Mouse (Mus musculus) embryonic fibroblast, embryonic 13.5 days (primary cell): ENCODE results near the gene Phkb. TPM values are rescaled to one million over a fixed set of nuclear protein-coding genes. Genes with fewer than 3 reads are reported as not detected.
A peak's percentile ranks its signal among the peaks of the same experiment; 100 is the strongest.

Experiments used
- H3K27ac ChIP-seq: 2 replicates; pipeline ENCODE4 v1.5.1; 2012; ENCODE audit warnings: low read length, control low read depth, inconsistent platforms; ENCODE audit not compliant: insufficient read depth
- H3K4me1 ChIP-seq: 2 replicates; pipeline ENCODE4 v1.6.1; 2011; ENCODE audit warnings: low read length; ENCODE audit not compliant: control insufficient read depth, insufficient read depth
- H3K4me3 ChIP-seq: 2 replicates; pipeline ENCODE4 v1.5.1; 2011; ENCODE audit warnings: mild to moderate bottlenecking, control low read depth, low read length; ENCODE audit not compliant: insufficient read depth
- CTCF ChIP-seq: IDR thresholded peaks from 2 replicates; pipeline ENCODE4 v1.5.1; 2011; ENCODE audit warnings: mild to moderate bottlenecking, control low read depth, low read length, moderate library complexity, borderline replicate concordance; ENCODE audit not compliant: insufficient read depth
- POLR2A ChIP-seq: IDR thresholded peaks from 2 replicates; pipeline ENCODE4 v1.6.1; 2011; ENCODE audit warnings: low read depth, mild to moderate bottlenecking, control low read depth, low read length, moderate library complexity
- polyA plus RNA-seq: library from polyadenylated mRNA; stranded (reverse); fragments of >200 nt; gene quantifications from 2 replicates; pipeline ENCODE4 v1.2.4, GENCODE M21; 2011; ENCODE audit warnings: low read depth; ENCODE audit not compliant: missing spikeins, insufficient read length

Gene Phkb
- polyA plus RNA-seq, 1 experiment: 45.6 TPM

DNA sequence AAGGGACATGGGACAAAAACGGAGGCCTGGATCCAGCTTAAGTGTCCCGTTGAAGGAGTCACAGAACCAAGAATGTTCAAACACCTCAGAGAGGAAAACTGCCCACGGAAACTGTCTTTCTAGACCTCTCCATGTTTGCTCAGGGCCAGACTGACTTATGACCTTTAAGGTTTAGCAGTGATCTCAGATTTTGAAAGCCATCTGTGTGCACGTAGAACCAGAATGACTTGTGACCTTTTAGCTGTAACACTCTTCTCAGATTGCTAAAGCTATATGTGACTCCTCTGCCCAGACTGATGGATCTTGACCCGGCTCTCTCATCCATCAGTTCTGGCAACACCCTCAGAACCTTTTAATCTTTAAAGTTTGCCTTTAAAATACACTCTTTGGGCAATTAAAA is 19.9 kb downstream of the Phkb start:
- no peak overlapping the region for H3K4me3 ChIP-seq
- no peak overlapping the region for H3K27ac ChIP-seq
- peaks cover 3% of the 10 kb centered on the region; the same call in 1 of the 2 replicates for H3K4me1 ChIP-seq
- TF ChIP-seq POLR2A: no peak
- no peak for TF ChIP-seq CTCF

GRCm38 (mm10) chr8:85862381-85862780 is 21.6 kb downstream of the Phkb start:
- Histone ChIP-seq H3K27ac (peak overlapping the region; percentile 26; the same call in 1 of the 2 replicates), H3K4me1 (peaks cover 3% of the 10 kb centered on the region; the same call in 1 of the 2 replicates)
- TF ChIP-seq POLR2A: no peak
- TF ChIP-seq CTCF: no peak

GRCm38 (mm10) chr8:85871660-85872059 is 30.9 kb downstream of the Phkb start:
- Histone ChIP-seq H3K27ac (peak overlapping the region; percentile 85), H3K4me3 (no peak overlapping the region), H3K4me1 (peaks cover 4% of the 10 kb centered on the region; the same call in 1 of the 2 replicates)
- TF ChIP-seq POLR2A (no peak), CTCF (no peak)

More at GRCm38 (mm10) chr8:85862381-85862780, 21.6 kb downstream of the Phkb start:
- no peak overlapping the region for H3K4me3 ChIP-seq

DNA sequence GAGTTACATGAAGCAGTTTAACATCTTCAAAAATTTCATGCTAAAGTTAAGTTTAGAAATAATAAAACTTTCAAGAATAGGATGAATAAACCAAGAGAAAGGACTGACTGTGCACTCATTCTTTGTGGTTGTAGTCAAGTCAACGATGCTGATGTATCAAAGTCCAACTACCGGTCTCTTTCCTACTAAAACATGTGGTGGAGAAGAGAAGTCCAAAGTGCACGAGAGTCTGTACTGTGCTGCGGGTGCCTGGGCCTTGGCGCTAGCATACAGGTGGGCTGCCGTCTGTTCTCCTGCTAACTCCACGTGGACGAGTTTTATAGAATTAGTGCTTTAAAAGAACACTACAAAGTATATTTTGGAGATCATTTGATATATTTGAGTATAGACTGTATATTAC is 37.2 kb downstream of the Phkb start:
- TF ChIP-seq POLR2A: no peak
- TF ChIP-seq CTCF: no peak
- no peaks in the 10 kb centered on the region for H3K4me1 ChIP-seq
- H3K4me3 ChIP-seq: no peak overlapping the region
- no peak overlapping the region for H3K27ac ChIP-seq

DNA sequence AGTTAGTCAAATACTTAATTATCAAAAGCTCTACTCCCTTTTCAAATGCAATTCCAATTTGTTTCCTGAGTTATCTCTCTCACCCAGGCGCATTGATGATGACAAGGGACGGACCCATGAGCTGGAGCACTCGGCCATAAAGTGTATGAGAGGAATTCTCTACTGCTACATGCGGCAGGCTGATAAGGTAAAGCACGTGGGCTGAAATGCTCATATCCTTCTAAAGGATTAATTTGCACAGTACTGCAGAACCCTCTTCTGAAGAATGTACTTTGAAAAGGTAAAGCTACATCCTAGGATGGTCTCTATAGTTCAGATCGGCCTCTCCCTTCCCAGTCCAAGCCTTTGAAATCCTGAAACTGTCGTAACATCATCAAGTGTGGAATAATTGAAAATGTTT is 38.9 kb downstream of the Phkb start:
- TF ChIP-seq POLR2A (no peak), CTCF (no peak)
- Histone ChIP-seq H3K27ac (no peak overlapping the region), H3K4me1 (no peaks in the 10 kb centered on the region), H3K4me3 (no peak overlapping the region)

GRCm38 (mm10) chr8:85884811-85885210 is 44.1 kb downstream of the Phkb start:
- no peak for TF ChIP-seq CTCF
- no peak for TF ChIP-seq POLR2A
- no peaks in the 10 kb centered on the region for H3K4me1 ChIP-seq
- no peak overlapping the region for H3K27ac ChIP-seq
- no peak overlapping the region for H3K4me3 ChIP-seq

DNA sequence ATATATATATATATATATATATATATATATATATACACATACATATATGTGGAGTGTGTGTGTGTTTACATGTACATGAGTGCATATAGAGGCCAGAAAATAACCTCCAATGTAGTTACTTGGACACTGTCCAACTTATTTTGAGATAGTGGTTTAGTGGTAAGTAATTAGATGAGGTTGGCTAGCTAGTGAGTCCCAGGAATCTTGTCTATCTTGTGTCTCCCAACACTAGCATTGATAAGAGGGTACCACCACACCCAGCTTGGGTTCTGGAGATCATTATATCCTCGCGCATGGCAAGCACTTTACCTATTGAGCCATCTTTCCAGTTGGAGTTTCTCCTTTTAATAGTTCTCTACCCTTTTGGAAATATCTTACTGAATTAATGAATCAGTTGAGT is 56.9 kb downstream of the Phkb start:
- Histone ChIP-seq H3K4me3 (no peak overlapping the region), H3K4me1 (no peaks in the 10 kb centered on the region), H3K27ac (no peak overlapping the region)
- no peak for TF ChIP-seq CTCF
- no peak for TF ChIP-seq POLR2A

DNA sequence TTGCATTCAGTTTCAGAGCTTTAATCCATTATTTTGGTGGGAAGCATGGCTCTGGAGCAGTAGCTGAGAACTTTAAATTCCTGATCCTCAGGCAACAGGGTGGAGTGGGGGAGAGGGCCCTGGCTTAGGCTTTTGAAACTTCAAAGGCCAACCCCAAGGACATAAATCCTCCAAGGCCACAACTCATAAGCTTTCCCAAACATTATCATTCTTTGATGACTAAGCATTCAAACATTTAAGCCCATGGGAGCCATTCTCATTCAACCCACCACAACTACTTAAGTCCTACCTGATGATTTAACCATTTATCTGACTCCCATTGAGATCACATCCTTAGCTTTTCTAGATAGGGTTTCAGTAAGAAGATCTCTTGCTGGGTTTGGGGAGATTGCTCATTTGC is 84.2 kb downstream of the Phkb start:
- no peaks in the 10 kb centered on the region for H3K4me1 ChIP-seq
- no peak for TF ChIP-seq POLR2A
- H3K27ac ChIP-seq: no peak overlapping the region
- H3K4me3 ChIP-seq: no peak overlapping the region

GRCm38 (mm10) chr8:85925574-85925973 is 84.8 kb downstream of the Phkb start:
- Histone ChIP-seq H3K27ac (peak overlapping the region; percentile 26; the same call in 1 of the 2 replicates), H3K4me3 (no peak overlapping the region), H3K4me1 (no peaks in the 10 kb centered on the region)
- TF ChIP-seq CTCF (no peak), POLR2A (no peak)

DNA sequence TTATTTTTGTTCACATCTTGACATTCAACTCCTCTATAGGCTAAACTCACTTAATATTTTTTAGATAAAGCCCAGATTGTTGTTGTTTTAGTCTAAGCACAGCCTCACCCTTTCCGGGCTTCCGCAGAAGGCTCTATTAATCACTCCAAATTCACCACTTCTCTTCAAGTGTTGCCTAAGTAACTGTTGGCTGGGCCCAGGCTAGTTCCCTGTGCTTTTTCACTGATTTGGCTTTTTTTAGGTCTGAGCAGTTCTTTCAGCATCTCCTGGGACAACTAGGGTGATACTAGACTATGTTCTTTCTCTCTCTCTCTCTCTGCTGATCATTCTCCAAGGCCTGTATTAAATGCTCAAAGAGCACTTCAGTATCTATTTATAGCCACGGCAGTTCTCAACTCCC is 85.3 kb downstream of the Phkb start:
- peak overlapping the region; percentile 26; the same call in 1 of the 2 replicates for H3K27ac ChIP-seq
- H3K4me1 ChIP-seq: no peaks in the 10 kb centered on the region
- no peak overlapping the region for H3K4me3 ChIP-seq
- TF ChIP-seq POLR2A (no peak), CTCF (no peak)

DNA sequence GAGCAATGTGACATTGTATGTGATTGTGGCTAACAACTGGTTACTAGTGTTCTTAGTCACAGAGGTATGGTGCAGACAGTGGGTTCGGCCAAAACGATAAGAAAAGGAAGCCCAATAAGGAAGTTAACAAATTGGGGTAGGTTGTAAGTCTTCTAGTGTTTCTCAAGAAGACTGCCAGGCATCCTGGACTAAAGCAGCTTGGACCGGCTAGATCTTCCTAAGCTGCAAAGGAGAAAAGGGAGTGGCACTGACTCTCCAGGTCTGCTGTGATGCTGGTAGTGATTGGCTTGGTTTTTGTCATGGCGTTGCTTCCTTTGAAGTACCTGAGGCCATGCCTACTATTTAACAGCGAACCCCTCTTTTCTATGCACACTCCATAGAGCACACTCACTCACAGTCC is 95.4 kb downstream of the Phkb start:
- H3K27ac ChIP-seq: no peak overlapping the region
- no peak for TF ChIP-seq POLR2A
- TF ChIP-seq CTCF: no peak
- no peak overlapping the region for H3K4me3 ChIP-seq
- no peaks in the 10 kb centered on the region for H3K4me1 ChIP-seq

GRCm38 (mm10) chr8:85937343-85937742 is 96.6 kb downstream of the Phkb start:
- TF ChIP-seq CTCF (no peak), POLR2A (no peak)
- H3K4me3 ChIP-seq: no peak overlapping the region
- no peaks in the 10 kb centered on the region for H3K4me1 ChIP-seq
- H3K27ac ChIP-seq: no peak overlapping the region
